In the genomic region with DNA sequence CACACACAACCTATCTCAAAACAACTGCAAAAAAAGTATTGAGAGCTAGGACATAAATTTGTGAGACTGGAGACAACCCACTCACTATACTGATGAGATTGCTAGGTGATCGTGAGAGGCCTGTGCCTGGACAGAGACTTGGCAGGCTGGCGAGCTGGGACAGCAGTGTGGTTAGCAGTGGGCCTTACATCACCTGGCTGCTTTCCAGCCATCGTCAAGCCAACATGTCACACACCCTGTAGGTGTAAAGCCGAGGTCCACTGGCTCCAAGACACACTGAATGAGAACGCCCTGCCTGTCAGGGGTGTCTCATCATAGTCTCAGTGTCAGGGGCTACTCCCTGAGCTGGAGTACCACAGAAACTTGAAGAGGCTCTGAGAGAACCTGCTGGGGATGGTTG, we compare ENCODE assay signal across 30 mouse cellular contexts. TPM values are rescaled to one million over a fixed set of nuclear protein-coding genes. Genes with fewer than 3 reads are reported as not detected.
"Had no signal": no experiment of that assay in that cellular context is flagged by ENCODE, and none has a peak within 500 bp of the region (broad histone marks: within the 10 kb centered on the region; RNA-seq: fewer than 3 reads in every experiment).

No protein-coding gene starts in this region.

- DNase-seq: gastrocnemius, postnatal 10 days; gastrocnemius, postnatal 36 days; heart, adult 11 months; heart, adult 2 months; heart, postnatal 14 days; heart, postnatal 36 days; kidney, adult 11 months; kidney, adult 2 months; kidney, adult 9 months; kidney, postnatal 14 days; kidney, postnatal 36 days; layer of hippocampus, adult 9-11 months; layer of hippocampus, postnatal 36 days; left cerebral cortex, postnatal 4 days had no signal

- H3K36me3 ChIP-seq: heart, embryonic 15.5 days; hindbrain, embryonic 13.5 days; hindbrain, embryonic 15.5 days; liver, embryonic 12.5 days had no signal

- H3K9me3 ChIP-seq: heart, embryonic 15.5 days; hindbrain, embryonic 15.5 days; kidney, embryonic 15.5 days; limb, embryonic 15.5 days; liver, embryonic 12.5 days had no signal

- H3K4me2 ChIP-seq: heart, embryonic 11.5 days; heart, embryonic 13.5 days; heart, embryonic 15.5 days; hindbrain, embryonic 13.5 days; hindbrain, embryonic 15.5 days; kidney, embryonic 15.5 days; limb, embryonic 13.5 days; limb, embryonic 15.5 days; liver, embryonic 12.5 days had no signal

- H3K27me3 ChIP-seq: heart, embryonic 13.5 days; heart, embryonic 15.5 days; hindbrain, embryonic 13.5 days; hindbrain, embryonic 15.5 days; kidney, embryonic 15.5 days; limb, embryonic 13.5 days; limb, embryonic 15.5 days; liver, embryonic 12.5 days had no signal

- H3K27ac ChIP-seq: heart, adult 2 months; heart, embryonic 13.5 days; heart, embryonic 15.5 days; hindbrain, embryonic 13.5 days; hindbrain, embryonic 15.5 days; hindbrain, postnatal 0 days; kidney, embryonic 15.5 days; kidney, postnatal 0 days; limb, embryonic 13.5 days; limb, embryonic 15.5 days; liver, embryonic 12.5 days; liver, embryonic 14.5 days had no signal

- H3K9ac ChIP-seq: heart, embryonic 13.5 days; heart, embryonic 15.5 days; hindbrain, embryonic 13.5 days; hindbrain, embryonic 15.5 days; kidney, embryonic 15.5 days; limb, embryonic 13.5 days; limb, embryonic 15.5 days; liver, embryonic 12.5 days; liver, embryonic 14.5 days had no signal

- ATAC-seq: hindbrain, postnatal 0 days; intestine, embryonic 16.5 days; liver, embryonic 12.5 days had no signal

- H3K4me3 ChIP-seq: heart, adult 2 months; heart, embryonic 13.5 days; heart, embryonic 15.5 days; hindbrain, embryonic 13.5 days; hindbrain, embryonic 15.5 days; kidney, embryonic 15.5 days; limb, embryonic 13.5 days; limb, embryonic 15.5 days; liver, embryonic 12.5 days had no signal

RNA-seq across cellular contexts. Expression of a gene that starts 1.8 kb away (rescaled TPM):
- polyA plus RNA-seq: heart, embryonic 11.5 days; heart, embryonic 13.5 days; hindbrain, embryonic 11.5 days; hindbrain, embryonic 13.5 days; hindbrain, embryonic 15.5 days; hindbrain, postnatal 0 days; intestine, embryonic 16.5 days; large intestine, adult 2 months; liver, adult 2 months; liver, embryonic 12.5 days; liver, embryonic 14.5 days had no signal
